In genomic region chr3:95256931-95257330, GRCm38 (mm10) we compare ENCODE assay signal across 22 mouse cellular contexts. TPM values are rescaled to one million over a fixed set of nuclear protein-coding genes. Genes with fewer than 3 reads are reported as not detected.
DNase-seq lines count a peak whose midpoint lies in the region; TF ChIP-seq lines count a peak whose summit lies in the region.
"Had no signal": no experiment of that assay in that cellular context is flagged by ENCODE, and none has a peak within 500 bp of the region (broad histone marks: within the 10 kb centered on the region; RNA-seq: fewer than 3 reads in every experiment).

No protein-coding gene starts in this region.

- H3K9ac ChIP-seq in ES-E14 (ENCODE audit: insufficient read depth, low read depth, low read length, poor library complexity, severe bottlenecking), result peak overlapping the region; percentile 35; the same call in 1 of the 2 replicates
- H3K9ac ChIP-seq: embryonic facial prominence, embryonic 12.5 days; forebrain, embryonic 13.5 days; forebrain, embryonic 15.5 days had no signal

- no peaks in the 10 kb centered on the region for H3K9me3 ChIP-seq in ES-E14 (ENCODE audit: control insufficient read depth, insufficient read depth, low read depth, low read length)
- H3K9me3 ChIP-seq: embryonic facial prominence, embryonic 10.5 days; embryonic facial prominence, embryonic 12.5 days; forebrain, embryonic 13.5 days; forebrain, embryonic 15.5 days; G1E had no signal

- TF ChIP-seq CTCF in kidney, adult 2 months (conservative IDR thresholded peaks at IDR 0.05; ENCODE audit: insufficient read depth, insufficient read length, low read depth, low read length), result no peak

- DNase-seq in kidney, adult 2 months, result peak; percentile 79
- no peak for DNase-seq in kidney, postnatal 14 days
- DNase-seq in kidney, postnatal 25 days, result peak; percentile 28 to 74
- no peak for DNase-seq in kidney, postnatal 4 days
- no peak for DNase-seq in ES-E14 (ENCODE audit: low read depth, low spot score)
- no peak for DNase-seq in heart, postnatal 25 days (ENCODE audit: low spot score)
- DNase-seq: adrenal gland, adult 8-10 months; adrenal gland, postnatal 14 days; adrenal gland, postnatal 36 days; cerebellum, adult 11-12 months; cerebellum, adult 2 months; cerebellum, adult 9-10 months; cerebellum, postnatal 10 days; cerebellum, postnatal 25 days had no signal

- H3K36me3 ChIP-seq in kidney, adult 2 months (ENCODE audit: control insufficient read depth, insufficient read depth, low read length), result no peaks in the 10 kb centered on the region; the same call in none of the 2 replicates
- H3K36me3 ChIP-seq in ES-E14 (ENCODE audit: control insufficient read depth, insufficient read depth, low read length, poor library complexity, severe bottlenecking), result peaks cover 40% of the 10 kb centered on the region

- no peaks in the 10 kb centered on the region for H3K27me3 ChIP-seq in kidney, adult 2 months (replicated peaks; ENCODE audit: control insufficient read depth, insufficient read depth, low read length)
- H3K27me3 ChIP-seq: embryonic facial prominence, embryonic 12.5 days; forebrain, embryonic 13.5 days; forebrain, embryonic 15.5 days; Patski had no signal

- in situ Hi-C loops in ES-E14 (cut with MboI; ENCODE audit: low sequenced_read_pairs in 2 of 2, unreplicated experiment in 2 of 2), result no loop called here

- no peaks in the 10 kb centered on the region for H3K4me1 ChIP-seq in kidney, adult 2 months (ENCODE audit: control insufficient read depth, insufficient read depth, low read length)
- 0 out of 4 replicates have a peak, but pooled peaks cover 0 to 2% of the 10 kb centered on the region in 2 experiments for H3K4me1 ChIP-seq in ES-E14 (ENCODE audit: control insufficient read depth in 2 of 2, insufficient read depth in 2 of 2, low read length in 2 of 2, poor library complexity in 1 of 2)
- H3K4me1 ChIP-seq: embryonic facial prominence, embryonic 10.5 days; embryonic facial prominence, embryonic 12.5 days; forebrain, embryonic 13.5 days; forebrain, embryonic 15.5 days had no signal

- WGBS in kidney, adult 2 months, result 57% methylated on average over 5 of the region's 5 CpGs

- intact Hi-C loops in heart, postnatal 25 days (cut with DNase I), result no loop called here

- no peak for TF ChIP-seq POLR2A in kidney, adult 2 months (IDR thresholded peaks at IDR 0.05; ENCODE audit: low read depth, low read length)

- peak overlapping the region; percentile 36; the same call in 1 of the 2 replicates for H3K27ac ChIP-seq in kidney, adult 2 months (ENCODE audit: insufficient read depth, low read depth, low read length)
- H3K27ac ChIP-seq in ES-E14 (ENCODE audit: insufficient read depth, low read depth, low read length, poor library complexity, severe bottlenecking), result no peak overlapping the region
- H3K27ac ChIP-seq: embryonic facial prominence, embryonic 10.5 days; embryonic facial prominence, embryonic 12.5 days; forebrain, embryonic 13.5 days; forebrain, embryonic 15.5 days had no signal

- H3K4me3 ChIP-seq in kidney, adult 2 months (ENCODE audit: insufficient read depth, low read depth, low read length), result no peak overlapping the region
- H3K4me3 ChIP-seq in ES-E14 (ENCODE audit: insufficient read depth in 1 of 2, low read depth in 1 of 2, low read length in 2 of 2, poor library complexity in 1 of 2, severe bottlenecking in 1 of 2), result no peak overlapping the region
- H3K4me3 ChIP-seq: embryonic facial prominence, embryonic 10.5 days; embryonic facial prominence, embryonic 12.5 days; forebrain, embryonic 13.5 days; forebrain, embryonic 15.5 days had no signal

TF ChIP-seq in ES-E14, 5 proteins besides CTCF, POLR2A, EP300 and RAD21:
- TF ChIP-seq ZC3H11A (IDR thresholded peaks at IDR 0.05; ENCODE audit: borderline replicate concordance, low read depth, low read length) (no peak), HCFC1 (IDR thresholded peaks at IDR 0.05; ENCODE audit: borderline replicate concordance, insufficient read depth, low read length) (no peak), CHD2 (IDR thresholded peaks at IDR 0.05; ENCODE audit: low read depth, low read length) (no peak), MAFK (IDR thresholded peaks at IDR 0.05; ENCODE audit: insufficient read depth, low read depth, low read length) (no peak), ZNF384 (IDR thresholded peaks at IDR 0.05; ENCODE audit: low read depth, low read length) (no peak)

RNA-seq across cellular contexts. Expression of gene Bnipl, which starts 5.9 kb away (rescaled TPM):
- polyA plus RNA-seq in kidney, adult 2 months (2012; rRNA removed), result 0.09 and 0.41 TPM in 2 replicates
- 6.7 and 16.0 TPM in 2 replicates for total RNA-seq in ES-E14 (2012; rRNA removed)
- not detected for total RNA-seq in heart, postnatal 25 days (2021)
- total RNA-seq: adrenal gland, adult 18-20 months; G1E had no signal
- polyA plus RNA-seq: activated CD4-positive, CD25-positive, alpha-beta regulatory T cell, adult 4 months; forebrain, embryonic 13.5 days; forebrain, embryonic 15.5 days had no signal

RNA-seq across cellular contexts. Expression of gene Gm128, which starts 15.5 kb away (rescaled TPM):
- polyA plus RNA-seq in kidney, adult 2 months (2012; rRNA removed), result 5.9 TPM in 2 replicates
- total RNA-seq in ES-E14 (2012; rRNA removed), result 2.0 and 3.0 TPM in 2 replicates
- total RNA-seq in heart, postnatal 25 days (2021), result not detected
- total RNA-seq: adrenal gland, postnatal 14 days; G1E had no signal
- polyA plus RNA-seq: G1E had no signal

RNA-seq across cellular contexts. Expression of gene Mindy1, which starts 24.2 kb away (rescaled TPM):
- 120 and 155 TPM in 2 replicates for polyA plus RNA-seq in kidney, adult 2 months (2012; rRNA removed)
- 48.8 and 54.5 TPM in 2 replicates for total RNA-seq in ES-E14 (2012; rRNA removed)
- 10 to 100 TPM; 20.2 to 23.4 TPM for total RNA-seq in heart, postnatal 25 days (2021)

RNA-seq across cellular contexts. Expression of gene Prune1, which starts 24.9 kb away (rescaled TPM):
- 25.6 and 27.0 TPM in 2 replicates for polyA plus RNA-seq in kidney, adult 2 months (2012; rRNA removed)
- total RNA-seq in ES-E14 (2012; rRNA removed), result 26.4 and 29.5 TPM in 2 replicates
- 10 to 100 TPM; 22.1 to 22.8 TPM for total RNA-seq in heart, postnatal 25 days (2021)

RNA-seq across cellular contexts. Expression of gene Mllt11, which starts 25.0 kb away (rescaled TPM):
- 30.6 and 31.4 TPM in 2 replicates for polyA plus RNA-seq in kidney, adult 2 months (2012; rRNA removed)
- 5.3 and 10.1 TPM in 2 replicates for total RNA-seq in ES-E14 (2012; rRNA removed)
- 1 to 10 TPM; 6.6 to 7.5 TPM for total RNA-seq in heart, postnatal 25 days (2021)

Comparison
In these comparisons a context has a peak if more than half of its experiments do, and no peak if none do; other contexts are left out.
1. DNase-seq: peak in kidney, adult 2 months (single experiment) and kidney, postnatal 25 days (2 of 2); none in kidney, postnatal 14 days (single experiment), kidney, postnatal 4 days (0 of 2), ES-E14 (single experiment) and heart, postnatal 25 days (single experiment).